Comparison of ENCODE assay signal across 2 mouse cellular contexts in the genomic region with DNA sequence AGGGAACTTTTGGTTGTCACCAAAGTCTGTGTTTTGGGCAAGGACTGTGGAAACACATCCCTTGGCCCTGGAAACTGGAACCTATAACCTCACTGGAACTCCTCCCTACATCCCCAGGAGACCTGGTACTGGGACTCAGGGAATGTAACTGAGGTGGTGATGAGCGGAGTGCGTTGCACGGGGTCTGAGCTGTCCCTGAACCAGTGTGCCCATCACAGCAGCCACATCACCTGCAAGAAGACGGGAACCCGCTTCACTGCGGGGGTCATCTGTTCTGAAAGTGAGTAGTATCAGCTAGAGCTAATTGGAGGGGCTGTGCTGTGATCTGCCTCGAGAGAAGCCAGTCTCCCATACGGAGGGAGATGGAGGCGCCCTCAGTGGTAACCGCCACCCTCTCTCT.
TF ChIP-seq lines count a peak whose summit lies in the region.

No protein-coding gene starts in this region.

TF ChIP-seq in CH12.LX, 34 proteins besides CTCF, POLR2A, EP300 and RAD21:
- TF ChIP-seq POLR2AphosphoS2 (IDR thresholded peaks at IDR 0.05; ENCODE audit: low read depth, low read length) (peak; percentile 81; the same call in 1 of the 2 replicates), USF2 (conservative IDR thresholded peaks at IDR 0.05; ENCODE audit: low read depth, low read length) (no peak), HCFC1 (IDR thresholded peaks at IDR 0.05; ENCODE audit: low read depth, low read length) (no peak)
TF ChIP-seq in CH12.LX: peak in this region for 1.

TF ChIP-seq in MEL, 35 proteins besides CTCF, POLR2A, EP300 and RAD21:
- TF ChIP-seq ZC3H11A (IDR thresholded peaks at IDR 0.05; ENCODE audit: low read depth, low read length) = no peak
- 0 out of 2 replicates have a peak, but pooled peaks have one; percentile 6 for TF ChIP-seq SMC3 (IDR thresholded peaks at IDR 0.05; ENCODE audit: low read depth, low read length)
- TF ChIP-seq POLR2AphosphoS2 (IDR thresholded peaks at IDR 0.05; ENCODE audit: low read length) = 0 out of 2 replicates have a peak, but pooled peaks have one; percentile 9
- no peak for TF ChIP-seq ELF1 (IDR thresholded peaks at IDR 0.05; ENCODE audit: low read depth, low read length)
